Mouse (Mus musculus): ENCODE results near the gene Fam104a.

Fam104a gene

GRCm38 (mm10) chr11:113705966-113706652, 22.2 kb upstream of the Fam104a start:
- in situ Hi-C loops (cut with MboI, MseI) = loop anchor here (25.0 kb wide), 1 partner anchor 656 kb away; no protein-coding TSS in a partner anchor

DNA sequence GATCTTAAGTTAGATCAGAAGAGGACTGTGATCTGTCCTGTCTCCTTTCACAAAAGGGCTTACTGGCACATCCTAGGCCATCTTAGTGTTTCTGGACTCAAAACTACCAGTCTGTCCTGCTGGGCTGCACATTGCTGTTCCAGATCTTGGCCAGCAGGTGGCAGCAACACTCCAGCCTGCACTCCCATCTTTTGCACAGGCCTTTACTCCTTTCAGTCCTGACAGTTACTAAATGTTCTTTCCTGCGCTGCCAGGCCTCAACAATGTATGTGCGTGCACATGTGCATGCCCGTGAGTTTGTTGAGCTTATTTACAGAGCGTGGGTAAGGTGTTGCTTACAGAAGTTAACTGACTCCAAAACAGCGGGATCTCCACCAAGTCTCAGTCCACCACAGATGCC, 19.8 kb upstream of the Fam104a start:
- in situ Hi-C loops (cut with MboI, MseI) = loop anchor here (5.0 to 25.0 kb wide), 2 partner anchors 109 to 659 kb away; no protein-coding TSS in a partner anchor

- in situ Hi-C loops (cut with MboI, MseI) = loop anchor here (5.0 to 25.0 kb wide), 2 partner anchors 113 to 663 kb away; no protein-coding TSS in a partner anchor
These were observed 15.7 kb upstream of the Fam104a start for GRCm38 (mm10) chr11:113699643-113700042.

DNA sequence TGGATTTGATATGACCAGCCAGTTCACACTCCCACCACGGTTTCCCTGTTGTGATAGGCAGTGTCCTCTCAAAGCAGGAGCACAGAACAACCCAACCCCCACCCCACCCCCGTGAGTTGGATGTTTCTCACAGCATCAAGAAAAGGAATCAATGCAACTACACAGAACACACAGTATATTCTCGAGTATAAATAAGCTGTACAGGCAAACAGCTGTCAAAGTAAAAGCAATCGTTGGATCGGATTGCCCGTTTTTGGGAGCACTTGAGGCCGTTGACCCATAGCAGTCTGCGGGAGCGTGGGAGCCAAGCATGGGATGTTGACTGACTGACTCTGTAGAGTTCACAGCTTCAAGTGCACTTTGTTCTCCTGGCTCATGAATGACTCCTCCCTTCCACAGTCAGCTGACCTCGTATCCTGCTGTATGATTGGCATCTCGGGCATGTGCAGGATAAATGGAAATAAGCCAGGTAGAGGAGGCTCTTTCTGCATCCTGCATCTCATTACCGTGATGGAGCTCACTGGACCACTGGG, 14.1 kb upstream of the Fam104a start:
- in situ Hi-C loops (cut with MboI, MseI) = no loop called here

GRCm38 (mm10) chr11:113697571-113697970, 13.6 kb upstream of the Fam104a start:
- in situ Hi-C loops (cut with MboI, MseI) = no loop called here

GRCm38 (mm10) chr11:113691851-113692250, 7.9 kb upstream of the Fam104a start:
- in situ Hi-C loops (cut with MboI, MseI) = no loop called here

- in situ Hi-C loops (cut with MboI, MseI) = no loop called here
These were observed 7.4 kb upstream of the Fam104a start for GRCm38 (mm10) chr11:113691318-113691717.

DNA sequence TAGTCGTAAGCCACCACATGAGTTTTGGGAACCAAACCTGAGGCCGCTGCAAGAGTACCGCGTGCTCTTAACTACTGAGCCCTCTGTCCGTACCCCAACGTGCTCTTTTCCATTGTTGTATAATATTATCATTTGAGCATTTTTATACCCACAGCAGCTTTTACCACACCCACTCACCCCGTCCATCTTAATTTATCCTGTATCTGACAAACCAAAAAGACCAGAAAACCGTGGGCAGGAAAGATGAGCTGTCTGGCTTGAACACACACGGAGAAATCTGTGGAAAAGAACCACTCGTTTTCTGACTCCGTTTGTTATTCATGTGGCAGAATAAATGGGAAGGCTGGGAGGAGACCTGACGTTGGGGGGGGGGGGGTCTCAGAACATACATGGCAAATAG, 6.6 kb upstream of the Fam104a start:
- in situ Hi-C loops (cut with MboI, MseI) = no loop called here

DNA sequence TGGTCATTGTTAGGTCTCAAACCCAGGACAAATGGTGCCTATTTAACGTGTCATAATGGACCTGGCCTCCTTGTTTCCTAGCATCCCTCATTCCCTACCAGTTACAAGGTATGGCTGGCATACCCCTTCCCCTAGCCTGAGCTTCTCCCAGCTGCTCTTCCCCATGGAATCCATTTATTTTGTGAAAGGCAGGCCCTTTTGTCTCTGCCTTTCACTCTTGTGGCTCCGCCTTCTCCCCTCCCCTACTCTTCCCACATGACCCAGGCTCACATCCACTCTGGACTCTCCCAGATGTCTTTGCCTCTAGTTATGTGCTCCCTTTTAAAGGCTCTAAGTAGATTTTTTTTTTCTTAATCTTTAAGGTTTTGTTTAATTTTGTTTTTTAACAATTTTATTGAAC, 3.1 kb upstream of the Fam104a start:
- in situ Hi-C loops (cut with MboI, MseI) = loop anchor here (10.0 kb wide), 1 partner anchor 68 kb away; the partner anchor contains the start of gene Cdc42ep4

DNA sequence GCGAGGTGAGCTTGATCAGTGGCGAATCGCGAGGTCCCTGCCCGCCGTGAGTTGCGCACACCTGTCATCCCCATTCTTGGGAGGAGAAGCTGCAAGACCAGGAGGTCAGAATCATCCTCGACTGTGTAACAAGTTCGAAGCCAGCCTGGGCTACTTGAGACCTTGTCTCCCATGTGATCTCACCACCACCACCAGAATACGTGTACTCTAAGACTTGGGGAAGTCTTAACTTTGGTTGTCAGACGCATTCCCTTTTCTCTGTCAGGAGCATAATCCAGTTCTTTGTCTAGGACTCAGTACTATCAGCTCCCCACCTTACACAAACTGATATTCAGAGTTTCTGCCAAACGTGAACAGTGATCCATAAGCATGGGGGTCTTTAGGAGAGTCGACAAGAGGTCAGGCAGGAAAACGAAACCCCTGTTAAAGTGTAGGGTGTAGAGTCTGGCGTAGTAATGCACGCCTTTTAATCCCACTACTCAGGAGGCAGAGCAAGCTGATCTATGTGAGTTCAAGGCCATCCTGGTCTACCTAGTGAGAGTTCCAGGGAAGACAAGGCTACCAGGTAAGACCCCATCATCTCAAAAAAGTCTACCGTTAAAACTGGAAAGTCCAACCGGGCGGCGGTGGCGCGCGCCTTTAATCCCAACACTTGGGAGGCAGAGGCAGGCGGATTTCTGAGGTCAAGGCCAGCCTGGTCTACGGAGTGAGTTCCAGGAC, 912 bp upstream of the Fam104a start:
- in situ Hi-C loops (cut with MboI, MseI) = loop anchor here (10.0 kb wide), 1 partner anchor 70 kb away; the partner anchor contains the start of gene Cdc42ep4

GRCm38 (mm10) chr11:113683627-113683956, 363 bp downstream of the Fam104a start:
- in situ Hi-C loops (cut with MboI, MseI) = loop anchor here (10.0 kb wide), 1 partner anchor 71 kb away; the partner anchor contains the start of gene Cdc42ep4

- in situ Hi-C loops (cut with MboI, MseI) = loop anchor here (10.0 kb wide), 1 partner anchor 72 kb away; the partner anchor contains the start of gene Cdc42ep4
These were observed 893 bp downstream of the Fam104a start for GRCm38 (mm10) chr11:113682897-113683626.

- in situ Hi-C loops (cut with MboI, MseI) = loop anchor here (10.0 kb wide), 1 partner anchor 73 kb away; the partner anchor contains the start of gene Cdc42ep4
These were observed 2.0 kb downstream of the Fam104a start for GRCm38 (mm10) chr11:113681979-113682378.

DNA sequence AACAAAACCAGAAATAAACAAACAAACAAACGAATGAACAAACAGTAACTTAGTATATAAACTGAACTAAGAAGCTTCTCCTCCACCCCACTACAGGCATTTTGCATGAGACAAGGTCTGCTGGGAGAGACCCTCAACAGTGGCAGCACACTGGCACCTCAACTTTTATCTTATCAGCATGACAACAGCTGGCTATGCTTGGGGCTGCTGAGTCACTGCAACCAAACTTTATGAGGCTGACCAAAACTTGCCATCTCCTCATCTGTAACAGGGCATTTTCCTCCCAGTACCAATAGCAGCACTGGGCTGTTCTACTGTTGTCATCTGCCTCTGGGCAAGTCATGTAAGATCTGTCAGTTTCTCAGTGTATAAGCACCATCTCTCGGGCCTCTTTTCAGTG, 3.0 kb downstream of the Fam104a start:
- in situ Hi-C loops (cut with MboI, MseI) = loop anchor here (10.0 kb wide), 1 partner anchor 74 kb away; the partner anchor contains the start of gene Cdc42ep4

- in situ Hi-C loops (cut with MboI, MseI) = no loop called here
These were observed 5.6 kb downstream of the Fam104a start for GRCm38 (mm10) chr11:113678373-113678772.

DNA sequence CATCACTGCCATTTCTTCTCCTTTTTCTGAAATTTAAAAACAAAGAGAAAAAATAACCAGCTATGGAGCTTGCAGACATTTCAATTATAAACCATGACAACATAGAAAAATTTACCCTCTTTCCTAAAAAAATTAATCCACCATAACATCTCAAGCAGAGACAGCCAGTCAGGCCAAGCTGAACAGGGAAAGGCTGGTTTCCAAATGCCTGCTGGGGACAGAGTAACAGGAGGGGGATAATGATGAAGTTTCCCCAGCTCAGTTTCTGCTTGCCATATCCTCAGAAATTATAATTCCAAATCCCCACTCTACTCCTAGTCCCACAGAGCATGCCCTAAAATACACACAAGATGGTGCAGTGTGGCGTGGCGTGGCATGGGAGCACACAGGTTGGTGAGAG, 6.6 kb downstream of the Fam104a start:
- in situ Hi-C loops (cut with MboI, MseI) = no loop called here

DNA sequence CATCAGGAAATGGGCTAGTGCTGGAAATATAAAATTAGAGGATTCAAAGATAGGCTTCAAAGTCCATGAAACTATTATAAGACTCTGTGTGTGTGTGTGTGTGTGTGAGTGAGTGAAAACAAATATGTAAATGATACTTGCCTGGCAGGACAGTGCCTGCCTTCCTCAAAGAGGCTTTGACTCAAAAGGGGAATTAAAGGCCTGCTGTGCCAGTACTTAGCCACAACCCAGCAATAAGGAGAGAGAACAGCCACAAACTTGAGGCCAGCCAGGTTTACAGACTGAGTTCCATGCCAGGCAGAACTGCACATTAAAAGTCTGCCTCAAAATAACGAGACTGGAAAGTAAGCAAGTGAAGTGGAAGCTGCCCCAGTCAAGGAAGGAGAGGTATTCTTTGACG, 7.1 kb downstream of the Fam104a start:
- in situ Hi-C loops (cut with MboI, MseI) = no loop called here

DNA sequence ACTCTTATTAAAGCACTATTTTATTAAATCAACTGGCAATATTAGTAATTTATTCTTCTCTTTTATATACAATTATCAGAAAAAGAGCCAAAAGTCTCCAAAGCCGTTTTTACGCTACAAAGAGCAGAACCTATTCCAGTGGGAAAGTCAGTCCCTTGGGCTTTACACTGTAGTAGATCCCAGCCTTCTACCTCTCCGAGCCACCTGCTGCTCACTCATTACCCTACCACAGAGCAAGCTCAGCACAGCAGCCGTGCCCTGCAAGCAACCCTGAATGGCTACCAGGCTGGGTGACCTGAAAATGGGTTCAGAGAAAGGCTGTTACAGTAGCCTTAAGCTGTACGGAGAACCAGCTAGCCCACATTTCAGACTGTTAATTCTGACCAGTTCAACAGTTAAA, 9.4 kb downstream of the Fam104a start:
- in situ Hi-C loops (cut with MboI, MseI) = no loop called here

- in situ Hi-C loops (cut with MboI, MseI) = no loop called here
These were observed 10.3 kb downstream of the Fam104a start for GRCm38 (mm10) chr11:113673614-113674013.

DNA sequence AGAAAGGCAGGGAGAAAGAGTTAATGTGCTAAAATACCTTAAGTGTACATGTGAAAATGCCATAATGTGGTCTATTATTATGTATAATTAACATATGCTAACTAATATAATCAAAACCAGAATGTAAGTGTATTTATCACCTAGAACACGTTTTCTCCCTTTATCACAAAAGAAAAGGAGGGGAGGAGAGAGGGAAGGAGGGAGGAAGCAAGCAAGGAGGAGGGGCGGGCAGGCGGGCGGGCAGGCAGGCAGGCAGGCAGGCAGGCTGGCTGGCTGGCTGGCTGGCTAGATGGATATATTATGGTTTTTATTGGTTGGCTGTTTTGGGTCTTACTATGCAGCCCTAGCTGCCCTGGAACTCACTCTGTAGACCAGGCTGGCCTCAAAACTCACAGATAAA, 14.2 kb downstream of the Fam104a start:
- in situ Hi-C loops (cut with MboI, MseI) = no loop called here

DNA sequence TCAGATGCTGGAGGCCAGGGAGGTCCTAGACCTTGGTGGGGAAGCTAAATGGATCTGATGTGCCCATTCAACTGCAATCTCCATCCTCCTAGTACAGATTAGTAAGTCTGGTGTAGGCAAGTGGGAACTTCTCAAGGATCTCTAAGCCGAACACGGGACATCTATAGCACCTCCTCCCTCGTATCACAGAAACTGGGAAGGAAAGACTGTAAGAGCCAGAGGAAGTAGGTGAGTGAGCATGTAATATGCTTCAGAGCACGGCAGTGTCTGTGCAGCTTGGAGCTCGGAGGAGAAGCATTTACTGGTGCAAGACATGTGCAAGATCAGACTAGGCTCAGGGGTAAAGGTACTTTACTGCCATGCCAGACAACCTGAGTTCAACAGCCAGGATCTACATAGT, 15.1 kb downstream of the Fam104a start:
- in situ Hi-C loops (cut with MboI, MseI) = no loop called here

DNA sequence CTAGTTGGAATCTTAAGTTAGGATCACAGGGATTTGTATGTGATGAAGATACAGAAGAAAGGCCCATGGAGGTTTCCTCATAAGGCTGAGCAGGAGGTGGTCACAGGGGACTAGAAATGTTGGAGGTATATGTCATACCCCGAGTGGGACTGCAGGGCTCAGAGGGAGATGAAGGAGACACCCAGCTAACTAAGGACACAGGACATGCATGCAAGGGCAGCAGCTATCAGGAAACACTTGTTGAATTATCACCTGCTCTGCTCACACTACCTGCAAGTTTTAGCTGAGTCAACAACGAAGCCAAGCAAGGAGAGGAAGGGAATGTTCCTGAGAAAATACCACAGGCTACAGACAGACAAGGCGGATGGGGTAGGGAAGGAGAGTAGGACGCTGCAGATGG, 16.3 kb downstream of the Fam104a start:
- in situ Hi-C loops (cut with MboI, MseI) = no loop called here

Data from T-helper 2 cell (primary cell).